Mouse (Mus musculus) kidney, adult 18-20 months (tissue): ENCODE measurements at regions not wholly inside any gene's neighbourhood (a gene's known extent, or its start where the extent isn't known, plus 50 kb on each side); places are given as distances from the start of the nearest gene placed in this dataset.

ENCODE experiments used
- DNase-seq: peaks from one replicate; pipeline ENCODE4 v3.0.0; 2021

DNA sequence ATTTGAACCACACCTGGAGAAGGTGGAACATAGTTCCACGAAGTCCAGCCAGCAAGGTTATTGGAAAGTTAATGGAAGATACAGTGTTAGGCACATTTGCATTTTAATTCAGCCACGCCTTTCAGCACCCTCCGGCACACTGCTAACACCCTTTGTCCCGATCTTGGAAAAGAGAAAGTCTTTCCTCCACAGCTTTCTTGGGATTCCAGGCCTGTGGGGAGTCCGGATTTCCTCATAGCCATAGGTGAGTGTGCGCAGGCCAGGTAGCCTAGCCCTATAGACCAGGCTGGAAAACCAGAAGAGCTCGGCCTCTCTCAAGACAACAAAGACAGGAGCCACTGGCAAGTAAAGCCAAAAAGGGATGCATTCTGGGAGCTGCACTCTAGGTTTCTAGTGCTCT is 50.7 kb upstream of the Elf5 start:
- peak; percentile 16 for DNase-seq
